Mouse (Mus musculus) E14TG2a.4 (cell line): ENCODE measurements around the gene Tdrd12.
"Not testable (repeated sequence)": the region's sequence is repeated elsewhere in the genome, so short reads cannot be mapped to it uniquely, and the experiment has no call there.

ENCODE experiments used
- CTCF ChIP-seq: conservative IDR thresholded peaks from 2 replicates; pipeline ENCODE4 v1.5.1; 2014; ENCODE audit warnings: low read length
- NANOG ChIP-seq: IDR thresholded peaks from 2 replicates; pipeline ENCODE4 v1.6.1; 2014; ENCODE audit warnings: borderline replicate concordance, low read length, mixed read lengths

- not testable (repeated sequence) for TF ChIP-seq CTCF, NANOG
Observed at GRCm38 (mm10) chr7:35569724-35570123, 32.2 kb upstream of the Tdrd12 start.
